Comparison of ENCODE assay signal across 25 mouse cellular contexts in genomic region chr13:97626116-97626515, GRCm38 (mm10).
A peak's percentile ranks its signal among the peaks of the same experiment; 100 is the strongest.
DNase-seq lines count a peak whose midpoint lies in the region; ATAC-seq lines count a peak whose summit lies in the region.
"Had no signal": no experiment of that assay in that cellular context is flagged by ENCODE, and none has a peak within 500 bp of the region (broad histone marks: within the 10 kb centered on the region; RNA-seq: fewer than 3 reads in every experiment).

No protein-coding gene starts in this region.

- whole genome bisulfite sequencing in kidney, embryonic 14.5 days, result 80% methylated on average over 5 of the region's 5 CpGs
- 79% methylated on average over 5 of the region's 5 CpGs for WGBS in kidney, embryonic 16.5 days

- H3K36me3 ChIP-seq in kidney, embryonic 14.5 days (ENCODE audit: control insufficient read depth, insufficient read depth, low read length), result no peaks in the 10 kb centered on the region
- H3K36me3 ChIP-seq in kidney, embryonic 16.5 days (ENCODE audit: insufficient read depth, low read length), result no peaks in the 10 kb centered on the region
- H3K36me3 ChIP-seq: forebrain, embryonic 10.5 days; G1E had no signal

- H3K4me2 ChIP-seq in kidney, embryonic 14.5 days (replicated peaks; ENCODE audit: low read depth, low read length), result no peak overlapping the region
- H3K4me2 ChIP-seq in kidney, embryonic 16.5 days (replicated peaks; ENCODE audit: low read depth, low read length), result no peak overlapping the region
- H3K4me2 ChIP-seq: forebrain, embryonic 13.5 days; heart, embryonic 11.5 days; hindbrain, embryonic 14.5 days had no signal

- H3K4me3 ChIP-seq in kidney, embryonic 14.5 days (ENCODE audit: low read length), result no peak overlapping the region
- H3K4me3 ChIP-seq in kidney, embryonic 16.5 days (ENCODE audit: low read length), result no peak overlapping the region
- H3K4me3 ChIP-seq: forebrain, embryonic 10.5 days; forebrain, embryonic 13.5 days; heart, adult 2 months had no signal

- H3K9me3 ChIP-seq in kidney, embryonic 14.5 days (ENCODE audit: control insufficient read depth, low read length), result no peaks in the 10 kb centered on the region
- no peaks in the 10 kb centered on the region for H3K9me3 ChIP-seq in kidney, embryonic 16.5 days (ENCODE audit: low read length)
- H3K9me3 ChIP-seq: forebrain, embryonic 10.5 days; forebrain, embryonic 13.5 days; G1E had no signal

- no peaks in the 10 kb centered on the region for H3K27me3 ChIP-seq in kidney, embryonic 14.5 days (ENCODE audit: control insufficient read depth, insufficient read depth, low read length)
- no peaks in the 10 kb centered on the region for H3K27me3 ChIP-seq in kidney, embryonic 16.5 days (ENCODE audit: insufficient read depth, low read length)
- H3K27me3 ChIP-seq: CH12.LX; forebrain, embryonic 13.5 days; Patski had no signal

- no peak for ATAC-seq in kidney, embryonic 14.5 days (ENCODE audit: low FRiP score, low TSS enrichment)
- ATAC-seq in kidney, embryonic 16.5 days (ENCODE audit: low FRiP score, low TSS enrichment), result no peak
- ATAC-seq: forebrain, embryonic 13.5 days; forebrain, embryonic 16.5 days; hindbrain, postnatal 0 days; inflammation-experienced regulatory T-cells, adult 6 months; Patski had no signal

- H3K4me1 ChIP-seq in kidney, embryonic 14.5 days (ENCODE audit: control insufficient read depth, insufficient read depth, low read length), result no peaks in the 10 kb centered on the region
- no peaks in the 10 kb centered on the region for H3K4me1 ChIP-seq in kidney, embryonic 16.5 days (ENCODE audit: insufficient read depth, low read length)
- H3K4me1 ChIP-seq: forebrain, embryonic 10.5 days; forebrain, embryonic 13.5 days had no signal

- DNase-seq in heart, adult 11 months, result peak; percentile 87
- DNase-seq in heart, postnatal 4 days, result no peak
- DNase-seq in kidney, adult 9 months, result peak; percentile 20
- peak; percentile 21 to 62 for DNase-seq in kidney, postnatal 25 days
- DNase-seq: adrenal gland, postnatal 10 days; adrenal gland, postnatal 36 days; B cell, adult 2 months; cerebellum, adult 18-20 months; cerebellum, adult 9-10 months; cerebellum, postnatal 14 days; gastrocnemius, postnatal 25 days; heart, adult 2 months; heart, postnatal 36 days had no signal

- no peak overlapping the region for H3K27ac ChIP-seq in kidney, embryonic 14.5 days (ENCODE audit: low read depth, low read length)
- no peak overlapping the region for H3K27ac ChIP-seq in kidney, embryonic 16.5 days (ENCODE audit: low read length)
- H3K27ac ChIP-seq: forebrain, embryonic 10.5 days; forebrain, embryonic 13.5 days; heart, adult 2 months; hindbrain, embryonic 14.5 days; hindbrain, postnatal 0 days had no signal

- H3K9ac ChIP-seq in kidney, embryonic 14.5 days (ENCODE audit: low read depth, low read length), result no peak overlapping the region
- no peak overlapping the region for H3K9ac ChIP-seq in kidney, embryonic 16.5 days (replicated peaks; ENCODE audit: low read length)
- H3K9ac ChIP-seq: forebrain, embryonic 13.5 days; hindbrain, embryonic 14.5 days had no signal
